Mouse (Mus musculus): ENCODE measurements at regions not wholly inside any gene's neighbourhood (a gene's known extent, or its start where the extent isn't known, plus 50 kb on each side); places are given as distances from the start of the nearest gene placed in this dataset.

- H3K4me1 ChIP-seq (ENCODE audit: control insufficient read depth, insufficient read depth, low read length), result no peaks in the 10 kb centered on the region
- WGBS, result 36% methylated on average over 11 of the region's 11 CpGs
- H3K27ac ChIP-seq (ENCODE audit: insufficient read depth, low read depth, low read length), result no peak overlapping the region
- H3K4me3 ChIP-seq (ENCODE audit: insufficient read depth, low read depth, low read length), result no peak overlapping the region
- TF ChIP-seq CTCF (IDR thresholded peaks at IDR 0.05; ENCODE audit: insufficient read depth, low read depth, low read length), result no peak
- no peak for TF ChIP-seq POLR2A (IDR thresholded peaks at IDR 0.05; ENCODE audit: insufficient read depth, low read depth, low read length)
Observed at GRCm38 (mm10) chr4:24019178-24020104, 476.8 kb upstream of the Mms22l start.

Data from olfactory bulb, adult 2 months (tissue).